Mouse (Mus musculus): ENCODE data around the gene Exo1. TPM values are rescaled to one million over a fixed set of nuclear protein-coding genes. Genes with fewer than 3 reads are reported as not detected.

Exo1 gene
- 0.28 and 0.61 TPM in 2 replicates for polyA plus RNA-seq (2012; rRNA removed)

DNA sequence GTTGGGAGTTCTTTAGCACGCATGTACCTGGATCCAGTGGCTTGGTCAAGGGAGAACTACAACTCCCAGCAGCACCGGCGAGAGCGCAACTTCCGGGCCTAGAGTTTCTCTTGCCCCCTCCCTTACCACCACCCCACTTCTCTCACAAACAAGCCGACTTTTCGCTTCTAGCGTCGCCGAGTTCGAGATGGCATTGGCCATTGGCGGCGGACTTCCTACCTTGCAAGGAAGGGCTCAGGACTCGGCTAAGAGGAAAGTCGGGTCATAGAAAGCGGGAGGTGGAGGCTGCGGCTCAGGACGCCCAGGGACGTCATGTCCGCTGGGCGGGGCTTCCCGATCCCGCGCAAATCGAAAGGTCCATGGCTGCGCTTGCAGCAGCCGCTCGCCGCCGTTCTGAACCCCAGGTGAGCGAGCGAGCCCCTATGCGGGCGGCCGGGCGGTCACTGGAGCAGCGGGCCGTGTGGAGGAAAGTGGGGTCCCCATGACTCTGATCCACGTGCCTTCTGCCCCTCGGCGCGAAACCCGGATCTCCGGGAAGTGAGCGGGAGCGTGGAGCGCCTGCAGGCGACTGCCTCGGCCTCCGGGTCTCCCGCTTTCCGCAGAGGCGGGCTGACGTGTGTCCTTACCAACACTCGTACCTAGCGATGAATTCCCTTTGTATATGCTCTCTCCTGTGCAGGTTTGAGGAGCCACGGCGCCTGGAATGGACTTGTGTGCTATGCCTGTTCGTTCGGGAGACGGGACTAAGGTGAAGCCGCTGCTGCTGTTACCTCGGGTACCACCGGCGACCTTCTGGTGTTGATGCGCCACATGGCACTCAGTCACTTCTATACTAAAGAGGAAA lies at the start of gene Exo1:
TSS of gene Exo1 (plus strand) at position 129 of the 844 bp plus-strand sequence.
- H3K27ac ChIP-seq (ENCODE audit: insufficient read depth, low read length), result peak within 1 kb of the TSS; percentile 91
- peak within 1 kb of the TSS; percentile 56 for H3K4me3 ChIP-seq (ENCODE audit: insufficient read depth, low read length)
- TF ChIP-seq POLR2A (IDR thresholded peaks at IDR 0.05; ENCODE audit: extremely low read depth, insufficient read depth, low read length) (no peak), CTCF (IDR thresholded peaks at IDR 0.05; ENCODE audit: extremely low read depth, insufficient read depth, low read length) (no peak)
- no peaks in the 10 kb centered on the region for H3K4me1 ChIP-seq (ENCODE audit: control insufficient read depth, insufficient read depth, low read length)

- TF ChIP-seq CTCF (IDR thresholded peaks at IDR 0.05; ENCODE audit: extremely low read depth, insufficient read depth, low read length) (no peak), POLR2A (IDR thresholded peaks at IDR 0.05; ENCODE audit: extremely low read depth, insufficient read depth, low read length) (no peak)
- H3K4me3 ChIP-seq (ENCODE audit: insufficient read depth, low read length), result no peak overlapping the region
- H3K27ac ChIP-seq (ENCODE audit: insufficient read depth, low read length), result no peak overlapping the region
- H3K4me1 ChIP-seq (ENCODE audit: control insufficient read depth, insufficient read depth, low read length), result no peaks in the 10 kb centered on the region
These were observed 24.9 kb upstream of the Exo1 start for GRCm38 (mm10) chr1:175855515-175855914.

- Histone ChIP-seq H3K4me1 (ENCODE audit: control insufficient read depth, insufficient read depth, low read length) (no peaks in the 10 kb centered on the region), H3K27ac (ENCODE audit: insufficient read depth, low read length) (no peak overlapping the region), H3K4me3 (ENCODE audit: insufficient read depth, low read length) (no peak overlapping the region)
- TF ChIP-seq CTCF (IDR thresholded peaks at IDR 0.05; ENCODE audit: extremely low read depth, insufficient read depth, low read length) (no peak), POLR2A (IDR thresholded peaks at IDR 0.05; ENCODE audit: extremely low read depth, insufficient read depth, low read length) (no peak)
These were observed 13.3 kb upstream of the Exo1 start for GRCm38 (mm10) chr1:175867050-175867449.

DNA sequence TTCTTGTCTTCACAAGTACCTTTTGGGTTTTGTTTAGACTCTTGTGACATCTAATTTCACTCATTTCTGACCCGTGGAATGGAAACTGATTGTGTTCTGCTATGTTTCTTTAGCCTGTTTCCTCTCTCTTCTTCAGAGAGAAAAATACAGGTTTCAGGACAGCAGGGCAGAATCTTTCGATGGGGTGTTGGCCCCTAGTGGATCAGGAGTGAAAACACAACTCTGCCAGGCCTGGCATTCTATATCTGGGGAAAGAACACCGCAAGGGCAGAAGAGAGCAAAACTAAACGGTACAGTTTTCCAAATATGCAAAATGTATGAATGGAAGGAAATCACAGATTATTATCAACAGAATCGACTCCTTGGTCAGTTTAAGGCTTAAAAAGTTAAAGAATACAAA lies 12.8 kb upstream of the Exo1 start:
- Histone ChIP-seq H3K27ac (ENCODE audit: insufficient read depth, low read length) (no peak overlapping the region), H3K4me3 (ENCODE audit: insufficient read depth, low read length) (no peak overlapping the region), H3K4me1 (ENCODE audit: control insufficient read depth, insufficient read depth, low read length) (no peaks in the 10 kb centered on the region)
- TF ChIP-seq POLR2A (IDR thresholded peaks at IDR 0.05; ENCODE audit: extremely low read depth, insufficient read depth, low read length) (no peak), CTCF (IDR thresholded peaks at IDR 0.05; ENCODE audit: extremely low read depth, insufficient read depth, low read length) (peak; percentile 48)

DNA sequence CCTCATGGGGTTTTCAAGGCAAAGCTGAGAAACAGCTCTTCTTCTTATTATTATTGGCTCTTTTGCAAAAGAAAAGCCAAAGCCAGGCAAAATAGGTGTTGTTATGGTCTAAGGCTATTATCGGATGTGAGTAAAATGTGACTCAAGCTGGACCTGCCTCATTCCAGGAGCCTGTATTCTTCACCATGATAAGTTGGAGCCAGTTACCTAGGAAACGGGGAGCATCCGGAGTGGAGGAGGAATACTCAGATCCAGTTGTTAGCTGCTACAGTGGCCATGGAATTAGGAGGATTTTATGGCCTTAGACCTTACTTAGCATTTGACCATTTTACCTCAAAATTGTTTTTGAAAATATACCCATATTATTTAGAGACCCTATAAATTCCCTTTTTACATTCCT lies 9.7 kb upstream of the Exo1 start:
- no peak overlapping the region for H3K4me3 ChIP-seq (ENCODE audit: insufficient read depth, low read length)
- TF ChIP-seq POLR2A (IDR thresholded peaks at IDR 0.05; ENCODE audit: extremely low read depth, insufficient read depth, low read length) (no peak), CTCF (IDR thresholded peaks at IDR 0.05; ENCODE audit: extremely low read depth, insufficient read depth, low read length) (no peak)
- H3K27ac ChIP-seq (ENCODE audit: insufficient read depth, low read length), result no peak overlapping the region
- H3K4me1 ChIP-seq (ENCODE audit: control insufficient read depth, insufficient read depth, low read length), result no peaks in the 10 kb centered on the region

DNA sequence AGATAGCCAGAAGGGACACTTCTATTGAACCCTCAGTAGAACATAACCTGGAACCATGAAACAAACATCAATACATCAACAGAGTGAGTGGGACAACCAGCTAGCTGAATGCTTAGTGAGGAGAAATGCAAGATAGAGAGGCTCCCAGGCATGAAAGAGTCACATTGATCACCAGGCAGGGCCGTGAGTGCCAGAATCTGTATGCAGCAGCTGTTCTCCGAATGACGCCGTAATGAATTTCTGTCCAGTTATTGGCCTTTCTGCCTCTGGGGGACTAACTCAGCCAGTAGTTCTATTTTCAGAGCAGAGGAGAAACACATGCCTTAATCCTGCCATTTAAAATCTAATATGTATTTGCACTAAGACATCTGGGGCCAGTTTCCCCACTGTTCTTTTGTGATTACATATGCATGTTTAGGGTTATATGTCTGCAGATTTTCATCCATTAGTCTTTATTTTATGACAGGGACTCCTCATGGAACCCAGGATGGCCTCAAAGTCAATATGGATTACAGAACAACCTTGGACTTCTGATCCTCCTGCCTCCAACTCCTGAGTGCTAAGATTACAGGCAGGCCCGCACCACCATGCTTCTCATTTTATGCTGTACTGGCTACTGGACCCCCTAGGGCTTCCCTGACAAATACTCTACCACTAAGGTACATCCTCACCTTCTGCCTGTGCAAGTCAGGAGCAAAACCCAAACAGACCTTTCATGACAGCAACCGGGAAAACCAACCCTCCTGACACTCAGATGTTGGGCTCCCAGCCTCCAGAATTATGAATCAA lies 8.2 kb upstream of the Exo1 start:
- no peak for TF ChIP-seq POLR2A (IDR thresholded peaks at IDR 0.05; ENCODE audit: extremely low read depth, insufficient read depth, low read length)
- TF ChIP-seq CTCF (IDR thresholded peaks at IDR 0.05; ENCODE audit: extremely low read depth, insufficient read depth, low read length), result no peak
- no peaks in the 10 kb centered on the region for H3K4me1 ChIP-seq (ENCODE audit: control insufficient read depth, insufficient read depth, low read length)
- no peak overlapping the region for H3K27ac ChIP-seq (ENCODE audit: insufficient read depth, low read length)
- H3K4me3 ChIP-seq (ENCODE audit: insufficient read depth, low read length), result no peak overlapping the region

GRCm38 (mm10) chr1:175883398-175883797 lies 3.0 kb downstream of the Exo1 start:
- TF ChIP-seq CTCF (IDR thresholded peaks at IDR 0.05; ENCODE audit: extremely low read depth, insufficient read depth, low read length), result no peak
- no peak for TF ChIP-seq POLR2A (IDR thresholded peaks at IDR 0.05; ENCODE audit: extremely low read depth, insufficient read depth, low read length)
- H3K4me1 ChIP-seq (ENCODE audit: control insufficient read depth, insufficient read depth, low read length), result no peaks in the 10 kb centered on the region
- no peak overlapping the region for H3K27ac ChIP-seq (ENCODE audit: insufficient read depth, low read length)
- H3K4me3 ChIP-seq (ENCODE audit: insufficient read depth, low read length), result no peak overlapping the region

DNA sequence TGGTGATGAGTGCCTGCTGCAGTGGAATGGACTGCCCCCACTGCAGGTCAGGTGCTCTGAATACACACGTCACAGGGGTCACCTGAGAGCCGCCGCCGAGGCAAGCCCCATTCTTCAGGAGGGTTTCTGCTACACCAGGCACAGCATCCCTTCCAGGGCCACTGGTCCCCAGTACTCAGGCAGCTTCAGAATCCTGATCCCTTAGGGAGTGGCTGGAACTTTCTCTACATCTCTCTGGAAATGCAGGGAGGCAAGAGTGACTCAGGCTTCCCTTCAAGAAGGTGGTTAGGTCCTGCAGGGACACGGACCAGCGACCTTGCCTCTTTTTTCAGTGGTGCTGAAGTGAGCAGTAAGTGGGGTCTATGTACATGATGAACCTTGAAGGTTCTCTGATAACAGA lies 12.9 kb downstream of the Exo1 start:
- Histone ChIP-seq H3K4me1 (ENCODE audit: control insufficient read depth, insufficient read depth, low read length) (no peaks in the 10 kb centered on the region), H3K27ac (ENCODE audit: insufficient read depth, low read length) (no peak overlapping the region), H3K4me3 (ENCODE audit: insufficient read depth, low read length) (no peak overlapping the region)
- no peak for TF ChIP-seq POLR2A (IDR thresholded peaks at IDR 0.05; ENCODE audit: extremely low read depth, insufficient read depth, low read length)
- no peak for TF ChIP-seq CTCF (IDR thresholded peaks at IDR 0.05; ENCODE audit: extremely low read depth, insufficient read depth, low read length)

DNA sequence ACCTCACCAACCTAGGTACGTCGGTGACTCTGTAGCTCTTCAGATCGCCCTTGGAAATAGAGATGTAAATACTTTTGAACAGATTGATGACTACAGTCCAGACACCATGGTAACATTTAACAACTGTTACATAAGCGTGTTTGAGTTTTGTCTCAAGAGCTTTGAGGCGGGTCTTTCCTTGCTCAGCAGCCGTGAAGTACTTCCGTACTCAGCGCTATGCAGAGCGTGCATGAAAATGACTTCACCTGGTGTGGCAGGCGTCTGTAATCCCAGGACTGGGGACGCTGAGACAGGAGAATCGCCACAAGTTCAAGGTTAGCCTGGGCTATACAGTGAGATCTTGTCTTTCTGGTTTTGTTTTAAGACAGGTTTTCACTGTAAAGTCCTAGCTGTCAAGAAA lies 13.3 kb downstream of the Exo1 start:
- no peak overlapping the region for H3K4me3 ChIP-seq (ENCODE audit: insufficient read depth, low read length)
- TF ChIP-seq CTCF (IDR thresholded peaks at IDR 0.05; ENCODE audit: extremely low read depth, insufficient read depth, low read length) (no peak), POLR2A (IDR thresholded peaks at IDR 0.05; ENCODE audit: extremely low read depth, insufficient read depth, low read length) (no peak)
- no peaks in the 10 kb centered on the region for H3K4me1 ChIP-seq (ENCODE audit: control insufficient read depth, insufficient read depth, low read length)
- no peak overlapping the region for H3K27ac ChIP-seq (ENCODE audit: insufficient read depth, low read length)

All from cortical plate, adult 2 months (tissue).